Mouse (Mus musculus) G1E-ER4 (cell line): ENCODE data around the gene Gm8094. TPM values are rescaled to one million over a fixed set of nuclear protein-coding genes. Genes with fewer than 3 reads are reported as not detected.
"Not testable (repeated sequence)": the region's sequence is repeated elsewhere in the genome, so short reads cannot be mapped to it uniquely, and the experiment has no call there.

Source experiments
- GATA1 ChIP-seq: IDR thresholded peaks from one replicate; pipeline ENCODE4 v1.8.0; 2012; ENCODE audit warnings: low read length, inconsistent platforms
- polyA plus RNA-seq: library from polyadenylated mRNA; stranded (reverse); fragments of >175 nt; gene quantifications from 2 replicates; pipeline ENCODE4 v1.2.3, GENCODE M21; 2012

Gene Gm8094
- not detected in 2 replicates for polyA plus RNA-seq

- not testable (repeated sequence) for TF ChIP-seq GATA1
Measured at GRCm38 (mm10) chr14:43076543-43076942, at the start of gene Gm8094. TSS of gene Gm8094 (minus strand) at chr14:43076643.

DNA sequence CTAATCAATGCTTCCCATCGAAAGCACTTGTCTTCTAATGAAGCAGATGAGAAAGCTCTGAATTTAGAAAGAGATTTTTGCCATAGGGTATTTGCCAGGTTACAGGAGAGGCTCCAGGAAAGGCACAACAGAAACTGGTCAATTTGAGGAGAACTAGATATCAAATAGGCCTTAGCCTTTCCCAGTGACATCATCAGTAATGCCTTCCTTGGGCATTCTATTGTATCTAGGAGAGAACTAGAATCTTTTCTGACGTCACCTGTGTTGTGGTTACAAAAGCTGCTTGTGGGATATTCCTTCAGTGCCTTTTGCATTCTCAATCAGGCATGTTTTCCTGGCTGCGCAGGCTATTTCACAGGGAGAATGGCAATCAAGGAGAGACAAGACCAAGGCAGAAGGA lies 23.9 kb upstream of the Gm8094 start, which contains the start of gene Gm8104:
Gene Gm8104, plus strand, starts transcription at position 301 of the 400 bp plus-strand sequence.
- TF ChIP-seq GATA1, result not testable (repeated sequence)

Other genes starting within 250 kb of the Gm8094 start
- not detected in 2 replicates for gene Gm21977, start 223.2 kb downstream of the Gm8094 start, polyA plus RNA-seq
- gene Gm8082, start 83.0 kb downstream of the Gm8094 start, polyA plus RNA-seq, result not detected in 2 replicates
- not detected in 2 replicates for gene Gm10376, start 61.0 kb downstream of the Gm8094 start, polyA plus RNA-seq
- not detected in 2 replicates for gene Gm8104, start 24.0 kb upstream of the Gm8094 start, polyA plus RNA-seq
- not detected in 2 replicates for gene Gm7233, start 103.2 kb upstream of the Gm8094 start, polyA plus RNA-seq
- not detected in 2 replicates for gene Gm8122, start 158.7 kb upstream of the Gm8094 start, polyA plus RNA-seq
- not detected in 2 replicates for gene Gm8126, start 182.0 kb upstream of the Gm8094 start, polyA plus RNA-seq
- gene Gm9732, start 198.4 kb upstream of the Gm8094 start, polyA plus RNA-seq, result 1.9 and 5.8 TPM in 2 replicates
- not detected in 2 replicates for gene Gm8127, start 217.2 kb upstream of the Gm8094 start, polyA plus RNA-seq